ENCODE assay signal across 20 mouse cellular contexts in genomic region chr19:36699151-36699550, GRCm38 (mm10). TPM values are rescaled to one million over a fixed set of nuclear protein-coding genes. Genes with fewer than 3 reads are reported as not detected.
"Had no signal": no experiment of that assay in that cellular context is flagged by ENCODE, and none has a peak within 500 bp of the region (broad histone marks: within the 10 kb centered on the region; RNA-seq: fewer than 3 reads in every experiment).

No protein-coding gene starts in this region.

- H3K9me3 ChIP-seq: midbrain, embryonic 12.5 days; neural tube, embryonic 15.5 days had no signal

- H3K9ac ChIP-seq: lung, embryonic 14.5 days; midbrain, embryonic 12.5 days; neural tube, embryonic 13.5 days; neural tube, embryonic 15.5 days had no signal

- DNase-seq: lung, adult 18-20 months; lung, embryonic 14.5 days; lung, postnatal 10 days; lung, postnatal 4 days; midbrain, embryonic 14.5 days; retina, postnatal 1 day; right cerebral cortex, adult 18-20 months; right cerebral cortex, postnatal 25 days; right cerebral cortex, postnatal 4 days; spleen, adult 18-20 months; thymus, adult 18-20 months; thymus, postnatal 14 days; thymus, postnatal 36 days had no signal

- H3K4me2 ChIP-seq: lung, embryonic 14.5 days; midbrain, embryonic 12.5 days; neural tube, embryonic 13.5 days; neural tube, embryonic 15.5 days had no signal

- H3K4me3 ChIP-seq: midbrain, embryonic 10.5 days; midbrain, embryonic 12.5 days; myocyte; neural tube, embryonic 13.5 days; neural tube, embryonic 15.5 days had no signal

- H3K27ac ChIP-seq: midbrain, embryonic 10.5 days; midbrain, embryonic 12.5 days; neural tube, embryonic 13.5 days; neural tube, embryonic 15.5 days had no signal

- H3K36me3 ChIP-seq: midbrain, embryonic 10.5 days; midbrain, embryonic 12.5 days; neural tube, embryonic 13.5 days; neural tube, embryonic 15.5 days had no signal

- H3K27me3 ChIP-seq: midbrain, embryonic 12.5 days; neural tube, embryonic 13.5 days; neural tube, embryonic 15.5 days had no signal

- ATAC-seq: midbrain, embryonic 16.5 days had no signal

RNA-seq across cellular contexts. Expression of gene Ppp1r3c, which starts 37.3 kb away (rescaled TPM):
- total RNA-seq: megakaryocyte-erythroid progenitor cell, adult 5-6 weeks had no signal
- polyA plus RNA-seq: myocyte had no signal
